Mouse (Mus musculus) C2C12 (cell line): Measurements from ENCODE around the gene Il33. TPM values are rescaled to one million over a fixed set of nuclear protein-coding genes. Genes with fewer than 3 reads are reported as not detected.

ENCODE experiments used
- H3K27me3 ChIP-seq: one replicate; pipeline ENCODE4 v1.6.1; 2011; ENCODE audit not compliant: control insufficient read depth, insufficient read depth, insufficient read length
- H3K36me3 ChIP-seq: one replicate; pipeline ENCODE4 v1.6.1; 2011; ENCODE audit not compliant: control insufficient read depth, insufficient read depth
- H3K4me3 ChIP-seq: one replicate; pipeline ENCODE4 v1.5.1; 2011; ENCODE audit warnings: mild to moderate bottlenecking, control low read depth; ENCODE audit not compliant: poor library complexity, insufficient read depth, severe bottlenecking
- H3K79me2 ChIP-seq: one replicate; pipeline ENCODE4 v1.6.1; 2011; ENCODE audit not compliant: control insufficient read depth, insufficient read depth
- H3K79me3 ChIP-seq: one replicate; pipeline ENCODE4 v1.6.1; 2011; ENCODE audit warnings: low read depth, control low read depth
- H3ac ChIP-seq: one replicate; pipeline ENCODE3; 2011; ENCODE audit warnings: low read depth; ENCODE audit not compliant: control insufficient read depth, insufficient read length
- CEBPB ChIP-seq: IDR thresholded peaks from one replicate; pipeline ENCODE4 v1.6.1; 2011; ENCODE audit warnings: low read depth, mild to moderate bottlenecking, control low read depth, moderate library complexity
- CTCF ChIP-seq: IDR thresholded peaks from one replicate; pipeline ENCODE4 v1.5.1; 2011; ENCODE audit not compliant: control insufficient read depth, insufficient read depth, insufficient read length
- FOSL1 ChIP-seq: IDR thresholded peaks from one replicate; pipeline ENCODE4 v1.8.0; 2011; ENCODE audit warnings: mild to moderate bottlenecking, low read length; ENCODE audit not compliant: poor library complexity, insufficient read depth, severe bottlenecking
- MAX ChIP-seq: IDR thresholded peaks from one replicate; pipeline ENCODE4 v1.6.1; 2011; ENCODE audit warnings: mild to moderate bottlenecking, control low read depth
- MYOD1 ChIP-seq: IDR thresholded peaks from one replicate; pipeline ENCODE4 v1.6.1; 2011; ENCODE audit warnings: low read depth; ENCODE audit not compliant: control insufficient read depth, insufficient read length
- MYOG ChIP-seq: IDR thresholded peaks from one replicate; pipeline ENCODE4 v1.6.1; 2011; ENCODE audit not compliant: control insufficient read depth, insufficient read length; ENCODE audit errors: extremely low read depth
- USF1 ChIP-seq: IDR thresholded peaks from one replicate; pipeline ENCODE4 v1.6.1; 2011; ENCODE audit warnings: low read depth, mild to moderate bottlenecking, control low read depth, moderate library complexity
- polyA plus RNA-seq: library from polyadenylated mRNA; unstranded; fragments of >200 nt; fragmentation: generic; extraction: Trizol; gene quantifications from one replicate; pipeline ENCODE4 v1.2.1, GENCODE M21; 2012; ENCODE audit warnings: missing spikeins

The Il33 gene
- polyA plus RNA-seq, 1 experiment = 1.2 TPM

DNA sequence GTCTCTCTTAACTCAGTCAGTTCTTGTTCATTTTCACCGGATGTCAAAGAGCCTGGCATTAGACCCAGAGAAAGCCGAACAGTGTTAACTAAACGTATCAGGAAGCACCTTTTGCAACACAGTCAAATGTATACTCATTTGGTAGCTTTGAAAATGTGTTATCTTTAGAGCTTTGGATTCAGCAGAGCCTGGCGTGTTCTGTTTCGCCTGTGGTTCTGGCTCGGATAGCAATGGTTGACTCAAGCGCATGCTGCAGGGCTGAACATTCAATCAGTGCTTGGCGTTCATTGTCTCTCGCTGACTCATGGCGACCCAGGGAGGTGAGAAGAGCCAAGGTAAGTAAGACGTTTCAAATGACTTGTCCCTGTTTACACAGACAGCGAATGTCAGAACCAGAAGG, 30.5 kb upstream of the Il33 start:
- no peak overlapping the region for H3ac ChIP-seq
- no peaks in the 10 kb centered on the region for H3K79me3 ChIP-seq
- no peaks in the 10 kb centered on the region for H3K27me3 ChIP-seq
- H3K36me3 ChIP-seq = no peaks in the 10 kb centered on the region
- TF ChIP-seq USF1 (no peak), CEBPB (no peak), MYOD1 (no peak), FOSL1 (no peak), CTCF (no peak), MYOG (no peak), MAX (no peak)
- H3K4me3 ChIP-seq = no peak overlapping the region
- H3K79me2 ChIP-seq = no peaks in the 10 kb centered on the region

- Histone ChIP-seq H3K79me3 (no peaks in the 10 kb centered on the region), H3K79me2 (no peaks in the 10 kb centered on the region), H3K27me3 (no peaks in the 10 kb centered on the region), H3K4me3 (no peak overlapping the region), H3ac (no peak overlapping the region), H3K36me3 (no peaks in the 10 kb centered on the region)
- TF ChIP-seq FOSL1 (no peak), USF1 (no peak), CEBPB (no peak), MYOD1 (no peak), MYOG (no peak), MAX (no peak), CTCF (no peak)
Measured at GRCm38 (mm10) chr19:29895047-29895446, 29.9 kb upstream of the Il33 start.

DNA sequence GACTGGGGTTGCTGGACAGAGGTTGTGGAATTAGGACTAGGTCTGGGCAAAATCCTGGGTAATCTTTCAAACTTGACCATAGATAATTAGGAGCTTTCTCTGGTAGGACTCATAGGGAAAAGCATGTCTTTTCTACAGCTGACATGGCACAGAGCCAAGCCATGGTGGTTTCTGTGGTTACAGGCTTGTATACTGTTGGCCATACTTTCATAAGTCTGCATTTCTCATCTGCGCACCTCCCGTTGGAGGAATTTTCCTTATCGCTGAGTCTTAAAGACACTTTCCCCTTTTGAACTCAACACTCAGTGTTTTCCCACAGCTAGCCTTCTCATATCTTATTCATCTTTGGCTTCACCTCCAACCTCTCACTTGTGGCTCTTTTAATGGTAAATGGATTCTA, 24.6 kb upstream of the Il33 start:
- Histone ChIP-seq H3K4me3 (no peak overlapping the region), H3ac (no peak overlapping the region), H3K79me3 (no peaks in the 10 kb centered on the region), H3K27me3 (no peaks in the 10 kb centered on the region), H3K36me3 (no peaks in the 10 kb centered on the region), H3K79me2 (no peaks in the 10 kb centered on the region)
- no peak for TF ChIP-seq MAX
- TF ChIP-seq MYOD1 = peak; percentile 34
- TF ChIP-seq MYOG = no peak
- TF ChIP-seq CEBPB = no peak

GRCm38 (mm10) chr19:29902343-29903070, 22.4 kb upstream of the Il33 start:
- H3K4me3 ChIP-seq = no peak overlapping the region
- H3K27me3 ChIP-seq = no peaks in the 10 kb centered on the region
- H3K79me3 ChIP-seq = no peaks in the 10 kb centered on the region
- no peaks in the 10 kb centered on the region for H3K36me3 ChIP-seq
- H3ac ChIP-seq = no peak overlapping the region
- no peak for TF ChIP-seq CTCF
- no peaks in the 10 kb centered on the region for H3K79me2 ChIP-seq

- no peak overlapping the region for H3ac ChIP-seq
Measured at GRCm38 (mm10) chr19:29905896-29906295, 19.0 kb upstream of the Il33 start.

DNA sequence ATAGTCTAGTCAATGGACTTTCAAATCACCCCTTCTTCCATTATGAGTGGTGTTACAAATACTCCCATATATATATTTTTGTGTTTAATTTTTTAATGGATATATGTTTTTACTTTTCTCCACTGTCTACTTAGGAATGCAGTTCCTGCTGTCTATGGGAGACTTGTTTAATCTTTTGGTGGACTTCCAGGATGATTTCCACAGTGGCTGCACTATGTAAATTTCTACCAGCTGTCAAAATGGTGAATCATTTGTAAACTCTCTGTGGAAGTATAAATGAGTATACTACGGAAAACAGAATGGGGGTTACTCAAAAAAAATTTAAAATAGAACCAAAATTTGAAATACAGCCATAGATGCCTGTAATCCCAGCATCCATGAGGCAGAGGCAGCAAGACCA, 15.7 kb upstream of the Il33 start:
- H3K36me3 ChIP-seq = no peaks in the 10 kb centered on the region
- no peak overlapping the region for H3ac ChIP-seq
- no peaks in the 10 kb centered on the region for H3K27me3 ChIP-seq
- no peaks in the 10 kb centered on the region for H3K79me3 ChIP-seq
- no peak overlapping the region for H3K4me3 ChIP-seq
- TF ChIP-seq CTCF = no peak
- no peak for TF ChIP-seq CEBPB
- TF ChIP-seq MAX = no peak
- TF ChIP-seq USF1 = no peak
- no peak for TF ChIP-seq MYOD1
- TF ChIP-seq MYOG = no peak
- TF ChIP-seq FOSL1 = no peak
- no peaks in the 10 kb centered on the region for H3K79me2 ChIP-seq

More at GRCm38 (mm10) chr19:29905896-29906295, 19.0 kb upstream of the Il33 start:
- H3K79me3 ChIP-seq = no peaks in the 10 kb centered on the region
- H3K27me3 ChIP-seq = no peaks in the 10 kb centered on the region
- no peak overlapping the region for H3K4me3 ChIP-seq
- no peak for TF ChIP-seq FOSL1
- TF ChIP-seq CEBPB = no peak
- no peaks in the 10 kb centered on the region for H3K79me2 ChIP-seq
- no peaks in the 10 kb centered on the region for H3K36me3 ChIP-seq
